Mouse (Mus musculus) CD8-positive naive resting alpha-beta T cell, adult 57 days (primary cell): Measurements from ENCODE around the gene Rpl23a. TPM values are rescaled to one million over a fixed set of nuclear protein-coding genes. Genes with fewer than 3 reads are reported as not detected.

Source experiments
- total RNA-seq: library from RNA; stranded (reverse); gene quantifications from one replicate; pipeline ENCODE4 v1.2.4, GENCODE M21; 2023

Gene Rpl23a
- total RNA-seq = 3,868 TPM

GRCm38 (mm10) chr11:78182961-78183844 is at the start of gene Rpl23a:
Gene Rpl23a, minus strand, starts transcription at chr11:78183584.

GRCm38 (mm10) chr11:78193113-78193512 is 9.7 kb upstream of the Rpl23a start, which contains the start of gene Proca1:
Gene Proca1, plus strand, starts transcription at chr11:78193392.

GRCm38 (mm10) chr11:78188331-78189233 is 5.2 kb upstream of the Rpl23a start, which contains the start of gene Rab34:
Gene Rab34, plus strand, starts transcription at chr11:78188430.

GRCm38 (mm10) chr11:78176402-78176862 is 7.0 kb downstream of the Rpl23a start, which contains the start of the genes Nek8 and Tlcd1:
Gene Nek8, minus strand, starts transcription at chr11:78176675.
Gene Tlcd1, plus strand, starts transcription at chr11:78176711.

GRCm38 (mm10) chr11:78164924-78165760 is 18.2 kb downstream of the Rpl23a start, which contains the start of gene Traf4:
Gene Traf4, minus strand, starts transcription at chr11:78165589.

Other genes starting within 250 kb of the Rpl23a start
- gene Phf12, start 200.8 kb downstream of the Rpl23a start, total RNA-seq = 135 TPM
- 3.9 TPM for gene Dhrs13, start 151.3 kb downstream of the Rpl23a start, total RNA-seq
- 23.8 TPM for gene Flot2, start 145.7 kb downstream of the Rpl23a start, total RNA-seq
- 30.7 TPM for gene Eral1, start 103.2 kb downstream of the Rpl23a start, total RNA-seq
- 16.7 TPM for gene Fam222b, start 88.9 kb downstream of the Rpl23a start, total RNA-seq
- gene Traf4, start 18.0 kb downstream of the Rpl23a start, total RNA-seq = 31.2 TPM
- 8.1 TPM for gene Nek8, start 6.9 kb downstream of the Rpl23a start, total RNA-seq
- 3.4 TPM for gene Tlcd1, start 6.9 kb downstream of the Rpl23a start, total RNA-seq
- gene Rab34, start 4.8 kb upstream of the Rpl23a start, total RNA-seq = not detected
- gene Proca1, start 9.8 kb upstream of the Rpl23a start, total RNA-seq = not detected
- gene Sdf2, start 62.2 kb upstream of the Rpl23a start, total RNA-seq = 55.7 TPM
- 83.6 TPM for gene Supt6, start 62.4 kb upstream of the Rpl23a start, total RNA-seq
- 114 TPM for gene 2610507B11Rik, start 78.2 kb upstream of the Rpl23a start, total RNA-seq
- 3.3 TPM for gene BC030499, start 107.3 kb upstream of the Rpl23a start, total RNA-seq
- 5.6 TPM for gene Spag5, start 117.9 kb upstream of the Rpl23a start, total RNA-seq
- gene Aldoc, start 139.4 kb upstream of the Rpl23a start, total RNA-seq = 25.8 TPM
- 44.6 TPM for gene Pigs, start 144.8 kb upstream of the Rpl23a start, total RNA-seq
- gene Unc119, start 159.9 kb upstream of the Rpl23a start, total RNA-seq = 10.9 TPM
- not detected for gene Foxn1, start 203.0 kb upstream of the Rpl23a start, total RNA-seq
- gene Slc13a2, start 238.6 kb upstream of the Rpl23a start, total RNA-seq = not detected